Mouse (Mus musculus): ENCODE measurements around the gene Eps8l2. TPM values are rescaled to one million over a fixed set of nuclear protein-coding genes. Genes with fewer than 3 reads are reported as not detected.

The Eps8l2 gene
- polyA plus RNA-seq, 1 experiment from 2014 or later, result 76.5 TPM

DNA sequence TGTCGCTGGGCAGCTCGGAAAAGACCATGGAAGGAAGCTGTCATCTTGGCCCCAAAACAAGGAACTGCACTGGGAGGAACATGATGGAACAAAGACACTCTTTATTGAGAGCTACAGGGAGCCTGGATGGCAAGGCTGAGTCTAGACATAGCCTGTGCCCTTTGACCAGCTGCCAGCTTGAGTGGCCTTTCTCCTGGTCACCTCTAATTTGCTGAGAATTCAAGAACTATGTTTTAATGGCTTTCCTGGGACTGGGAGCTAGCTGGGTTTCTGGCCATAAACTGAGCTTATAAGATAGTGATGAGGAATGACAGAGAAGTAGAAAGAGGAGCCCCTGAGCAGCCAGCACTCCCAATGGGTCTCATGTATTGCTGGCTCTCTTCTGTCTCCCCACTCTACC, 4.5 kb downstream of the Eps8l2 start:
- H3K27ac ChIP-seq, result no peak overlapping the region
- 74% methylated on average over 2 of the region's 2 CpGs for WGBS

DNA sequence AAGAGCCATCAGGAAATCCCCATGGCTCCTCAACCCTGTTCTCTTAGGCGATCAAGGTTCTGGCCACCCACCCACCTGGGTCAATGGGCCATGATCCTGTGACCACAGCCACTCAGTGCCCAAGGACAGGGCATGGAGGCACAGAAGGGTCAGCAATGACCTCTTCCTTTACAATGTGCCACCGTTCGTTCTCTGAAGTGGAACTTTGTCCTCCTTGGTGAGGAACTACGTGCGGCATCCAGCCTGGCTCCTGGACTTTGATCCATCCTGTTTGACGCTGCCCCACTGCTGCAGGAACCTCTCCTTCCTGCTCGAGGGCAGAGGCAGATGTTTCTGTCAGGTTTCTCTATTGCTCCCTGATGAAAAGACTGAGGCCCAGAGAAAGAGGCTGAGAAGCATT, 5.0 kb downstream of the Eps8l2 start:
- Histone ChIP-seq H3K36me3 (ENCODE audit: insufficient read depth, low read length) (no peaks in the 10 kb centered on the region), H3K27me3 (ENCODE audit: insufficient read depth, low read length) (no peaks in the 10 kb centered on the region), H3K4me1 (replicated peaks; ENCODE audit: insufficient read depth, low read length) (no peaks in the 10 kb centered on the region), H3K27ac (no peak overlapping the region), H3K4me2 (ENCODE audit: low read length) (no peak overlapping the region), H3K9ac (ENCODE audit: low read depth, low read length) (no peak overlapping the region), H3K9me3 (replicated peaks; ENCODE audit: low read length) (no peaks in the 10 kb centered on the region), H3K4me3 (replicated peaks; ENCODE audit: low read depth, low read length) (no peak overlapping the region)
- TF ChIP-seq CTCF (IDR thresholded peaks at IDR 0.05; ENCODE audit: low read depth), result no peak
- ATAC-seq (replicated peaks; ENCODE audit: low FRiP score, low read depth) (no peak), DNase-seq (ENCODE audit: low spot score) (peak; percentile 15)
- 61% methylated on average over 7 of the region's 7 CpGs for WGBS

More for the DNA sequence above, 4.5 kb downstream of the Eps8l2 start:
- H3K36me3 ChIP-seq (ENCODE audit: insufficient read depth, low read length), result no peaks in the 10 kb centered on the region
- no peak for DNase-seq (ENCODE audit: low spot score)
- no peak for TF ChIP-seq CTCF (IDR thresholded peaks at IDR 0.05; ENCODE audit: low read depth)
- H3K27me3 ChIP-seq (ENCODE audit: insufficient read depth, low read length), result no peaks in the 10 kb centered on the region
- peaks cover 3% of the 10 kb centered on the region; the same call in 1 of the 2 replicates for H3K4me1 ChIP-seq (replicated peaks; ENCODE audit: insufficient read depth, low read length)
- ATAC-seq (replicated peaks; ENCODE audit: low FRiP score, low read depth), result no peak
- H3K9ac ChIP-seq (ENCODE audit: low read depth, low read length), result no peak overlapping the region
- H3K9me3 ChIP-seq (replicated peaks; ENCODE audit: low read length), result no peaks in the 10 kb centered on the region
- no peak overlapping the region for H3K4me2 ChIP-seq (ENCODE audit: low read length)
- no peak overlapping the region for H3K4me3 ChIP-seq (replicated peaks; ENCODE audit: low read depth, low read length)

GRCm38 (mm10) chr7:141344787-141345186, 6.1 kb downstream of the Eps8l2 start:
- DNase-seq (ENCODE audit: low spot score), result no peak
- Histone ChIP-seq H3K27ac (no peak overlapping the region), H3K36me3 (ENCODE audit: insufficient read depth, low read length) (no peaks in the 10 kb centered on the region), H3K9ac (ENCODE audit: low read depth, low read length) (no peak overlapping the region), H3K4me1 (replicated peaks; ENCODE audit: insufficient read depth, low read length) (no peaks in the 10 kb centered on the region), H3K27me3 (ENCODE audit: insufficient read depth, low read length) (no peaks in the 10 kb centered on the region), H3K4me2 (ENCODE audit: low read length) (no peak overlapping the region), H3K4me3 (replicated peaks; ENCODE audit: low read depth, low read length) (no peak overlapping the region), H3K9me3 (replicated peaks; ENCODE audit: low read length) (no peaks in the 10 kb centered on the region)
- no peak for ATAC-seq (replicated peaks; ENCODE audit: low FRiP score, low read depth)
- no peak for TF ChIP-seq CTCF (IDR thresholded peaks at IDR 0.05; ENCODE audit: low read depth)
- WGBS, result 89% methylated on average over 5 of the region's 5 CpGs

DNA sequence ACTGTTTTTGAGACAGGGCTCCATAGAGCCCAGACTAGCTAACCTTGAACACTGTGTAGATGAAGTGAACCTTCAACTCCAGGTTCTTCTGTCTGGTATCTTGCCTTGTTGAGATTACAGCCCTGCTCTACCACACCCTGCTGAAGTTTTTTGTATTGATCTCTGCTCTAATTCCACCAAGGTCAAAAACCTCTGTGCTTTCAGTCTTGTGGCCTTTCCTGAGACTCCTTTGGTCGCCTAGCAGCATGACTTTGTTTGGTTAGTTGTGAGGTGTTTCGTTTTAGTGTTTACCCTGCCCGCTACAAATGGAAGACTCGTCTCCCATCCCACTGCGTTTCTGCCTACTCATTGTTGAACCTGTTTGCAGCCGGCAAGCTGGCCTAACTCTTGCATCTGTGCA, 12.4 kb downstream of the Eps8l2 start:
- WGBS, result 81% methylated on average over 6 of the region's 6 CpGs
- no peak overlapping the region for H3K4me2 ChIP-seq (ENCODE audit: low read length)
- H3K36me3 ChIP-seq (ENCODE audit: insufficient read depth, low read length), result no peaks in the 10 kb centered on the region
- ATAC-seq (replicated peaks; ENCODE audit: low FRiP score, low read depth), result no peak
- DNase-seq (ENCODE audit: low spot score), result no peak
- H3K9me3 ChIP-seq (replicated peaks; ENCODE audit: low read length), result no peaks in the 10 kb centered on the region
- H3K4me3 ChIP-seq (replicated peaks; ENCODE audit: low read depth, low read length), result no peak overlapping the region
- no peak overlapping the region for H3K27ac ChIP-seq
- no peak for TF ChIP-seq CTCF (IDR thresholded peaks at IDR 0.05; ENCODE audit: low read depth)
- no peaks in the 10 kb centered on the region for H3K4me1 ChIP-seq (replicated peaks; ENCODE audit: insufficient read depth, low read length)
- H3K27me3 ChIP-seq (ENCODE audit: insufficient read depth, low read length), result no peaks in the 10 kb centered on the region
- no peak overlapping the region for H3K9ac ChIP-seq (ENCODE audit: low read depth, low read length)

- ATAC-seq (replicated peaks; ENCODE audit: low FRiP score, low read depth), result no peak
- H3K4me1 ChIP-seq (replicated peaks; ENCODE audit: insufficient read depth, low read length), result no peaks in the 10 kb centered on the region
- H3K4me2 ChIP-seq (ENCODE audit: low read length), result no peak overlapping the region
- H3K4me3 ChIP-seq (replicated peaks; ENCODE audit: low read depth, low read length), result no peak overlapping the region
- no peak overlapping the region for H3K27ac ChIP-seq
- H3K9me3 ChIP-seq (replicated peaks; ENCODE audit: low read length), result no peaks in the 10 kb centered on the region
- no peak overlapping the region for H3K9ac ChIP-seq (ENCODE audit: low read depth, low read length)
- WGBS, result 85% methylated on average over 8 of the region's 8 CpGs
- TF ChIP-seq CTCF (IDR thresholded peaks at IDR 0.05; ENCODE audit: low read depth), result no peak
- no peaks in the 10 kb centered on the region for H3K36me3 ChIP-seq (ENCODE audit: insufficient read depth, low read length)
- DNase-seq (ENCODE audit: low spot score), result no peak
- H3K27me3 ChIP-seq (ENCODE audit: insufficient read depth, low read length), result no peaks in the 10 kb centered on the region
Observed at GRCm38 (mm10) chr7:141355051-141355450, 16.4 kb downstream of the Eps8l2 start.

DNA sequence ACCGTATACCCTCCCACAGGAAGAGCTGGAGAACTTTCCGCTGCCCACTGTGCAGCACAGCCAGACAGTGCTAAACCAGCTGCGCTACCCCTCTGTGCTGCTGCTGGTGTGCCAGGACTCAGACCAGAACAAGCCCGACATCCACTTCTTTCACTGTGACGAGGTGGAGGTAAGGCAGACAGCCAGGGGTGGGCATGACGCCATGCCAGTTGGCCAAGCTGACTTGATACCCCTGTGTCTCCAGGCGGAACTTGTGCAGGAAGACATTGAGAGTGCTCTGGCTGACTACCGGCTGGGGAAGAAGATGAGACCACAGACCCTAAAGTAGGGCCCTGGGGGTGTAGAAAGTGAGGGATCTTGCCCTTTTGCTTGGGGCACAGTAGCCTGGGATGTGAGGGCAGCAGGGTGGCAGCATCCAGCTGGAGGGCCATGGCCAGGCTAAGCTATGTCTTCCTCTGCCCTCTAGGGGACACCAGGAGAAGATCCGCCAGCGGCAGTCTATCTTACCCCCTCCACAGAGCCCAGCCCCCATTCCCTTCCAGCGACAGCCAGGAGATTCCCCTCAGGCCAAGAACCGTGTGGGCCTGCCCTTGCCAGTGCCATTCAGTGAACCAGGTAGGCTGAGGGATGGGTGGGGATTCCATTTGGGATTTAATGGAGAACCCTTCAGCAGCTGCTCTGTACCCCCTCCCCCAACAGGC, 17.1 kb downstream of the Eps8l2 start:
- WGBS, result 59% methylated on average over 12 of the region's 12 CpGs
- no peaks in the 10 kb centered on the region for H3K9me3 ChIP-seq (replicated peaks; ENCODE audit: low read length)
- no peak for ATAC-seq (replicated peaks; ENCODE audit: low FRiP score, low read depth)

GRCm38 (mm10) chr7:141356971-141357370, 18.3 kb downstream of the Eps8l2 start:
- 79% methylated on average over 14 of the region's 14 CpGs for WGBS
- no peak for ATAC-seq (replicated peaks; ENCODE audit: low FRiP score, low read depth)
- H3K27ac ChIP-seq, result no peak overlapping the region
- no peaks in the 10 kb centered on the region for H3K4me1 ChIP-seq (replicated peaks; ENCODE audit: insufficient read depth, low read length)
- no peak overlapping the region for H3K4me2 ChIP-seq (ENCODE audit: low read length)
- no peak for DNase-seq (ENCODE audit: low spot score)
- no peak overlapping the region for H3K9ac ChIP-seq (ENCODE audit: low read depth, low read length)
- H3K9me3 ChIP-seq (replicated peaks; ENCODE audit: low read length), result no peaks in the 10 kb centered on the region
- H3K27me3 ChIP-seq (ENCODE audit: insufficient read depth, low read length), result no peaks in the 10 kb centered on the region
- no peak overlapping the region for H3K4me3 ChIP-seq (replicated peaks; ENCODE audit: low read depth, low read length)
- TF ChIP-seq CTCF (IDR thresholded peaks at IDR 0.05; ENCODE audit: low read depth), result no peak
- no peaks in the 10 kb centered on the region for H3K36me3 ChIP-seq (ENCODE audit: insufficient read depth, low read length)

More for the DNA sequence above, 17.1 kb downstream of the Eps8l2 start:
- no peak overlapping the region for H3K27ac ChIP-seq
- H3K4me3 ChIP-seq (replicated peaks; ENCODE audit: low read depth, low read length), result no peak overlapping the region
- peak; percentile 44 for TF ChIP-seq CTCF (IDR thresholded peaks at IDR 0.05; ENCODE audit: low read depth)
- no peaks in the 10 kb centered on the region for H3K4me1 ChIP-seq (replicated peaks; ENCODE audit: insufficient read depth, low read length)
- peak; percentile 54 for DNase-seq (ENCODE audit: low spot score)
- H3K27me3 ChIP-seq (ENCODE audit: insufficient read depth, low read length), result no peaks in the 10 kb centered on the region
- no peak overlapping the region for H3K4me2 ChIP-seq (ENCODE audit: low read length)
- no peak overlapping the region for H3K9ac ChIP-seq (ENCODE audit: low read depth, low read length)
- no peaks in the 10 kb centered on the region for H3K36me3 ChIP-seq (ENCODE audit: insufficient read depth, low read length)
